Mouse (Mus musculus) Patski (cell line): ENCODE results near the gene Diras2. TPM values are rescaled to one million over a fixed set of nuclear protein-coding genes. Genes with fewer than 3 reads are reported as not detected.
"Not testable (repeated sequence)": the region's sequence is repeated elsewhere in the genome, so short reads cannot be mapped to it uniquely, and the experiment has no call there.

Source experiments
- ATAC-seq: fragments of 100-300 bp; one replicate; pipeline ENCODE4 v1.8.0; 2021
- CTCF ChIA-PET: fragments of 350-600 bp; sonication (Branson Sonifier 250); formaldehyde crosslinking; loops from one replicate; lab custom pipeline; 2022; ENCODE audit warnings: inconsistent platforms; lab: Charles Lee
- POLR2A ChIA-PET: fragments of 350-600 bp; sonication (Branson Sonifier 250); formaldehyde crosslinking; loops from one replicate; lab custom pipeline; 2022; ENCODE audit warnings: antibody characterized with exemption, inconsistent platforms; lab: Charles Lee
- DNase-seq: peaks from one replicate; pipeline ENCODE4 v3.0.0-alpha.2; 2011; ENCODE audit warnings: low read depth, low spot score
- H3K27me3 ChIP-seq: fragments of 371-371 bp; one replicate; pipeline ENCODE4 v1.5.1; 2021
- CTCF ChIP-seq: fragments of 100-300 bp; IDR thresholded peaks from one replicate; pipeline ENCODE4 v1.5.1; 2021
- in situ Hi-C: fragments of 300-500 bp; cut with MboI; formaldehyde crosslinking; loops from 3 replicates; pipeline ENCODE4 v1.11.1; 2018; ENCODE audit warnings: low pct_unique_long_range_greater_than_20kb, mixed read lengths
- polyA plus RNA-seq: library from polyadenylated mRNA; unstranded; gene quantifications from one replicate; pipeline ENCODE4 v1.2.3, GENCODE M21; 2021

Gene Diras2
- polyA plus RNA-seq, 1 experiment from 2014 or later: not detected

DNA sequence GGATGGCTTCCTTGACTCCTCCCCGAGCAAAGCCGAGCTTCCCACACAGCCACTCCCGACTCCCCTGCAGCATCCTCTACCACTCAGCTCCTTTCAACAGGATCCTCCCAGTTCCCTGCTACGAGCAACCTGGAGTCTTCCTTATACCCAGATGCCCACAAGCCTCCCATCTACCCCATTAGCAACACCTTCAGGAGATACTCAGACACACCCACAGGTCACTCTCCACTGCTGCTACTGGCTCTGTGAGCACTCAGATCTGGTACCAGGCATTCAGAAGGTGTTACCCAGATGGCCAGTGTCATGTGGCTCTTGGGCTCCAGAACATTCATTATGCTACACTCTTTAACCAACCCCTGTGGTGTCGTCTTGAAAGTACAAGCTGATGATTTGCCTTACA, 11.7 kb downstream of the Diras2 start:
- peaks cover 6% of the 10 kb centered on the region for H3K27me3 ChIP-seq
- TF ChIP-seq CTCF: no peak
- CTCF ChIA-PET: no interaction called here
- no peak for ATAC-seq
- in situ Hi-C loops: no loop called here
- no peak for DNase-seq
- POLR2A ChIA-PET: no interaction called here

DNA sequence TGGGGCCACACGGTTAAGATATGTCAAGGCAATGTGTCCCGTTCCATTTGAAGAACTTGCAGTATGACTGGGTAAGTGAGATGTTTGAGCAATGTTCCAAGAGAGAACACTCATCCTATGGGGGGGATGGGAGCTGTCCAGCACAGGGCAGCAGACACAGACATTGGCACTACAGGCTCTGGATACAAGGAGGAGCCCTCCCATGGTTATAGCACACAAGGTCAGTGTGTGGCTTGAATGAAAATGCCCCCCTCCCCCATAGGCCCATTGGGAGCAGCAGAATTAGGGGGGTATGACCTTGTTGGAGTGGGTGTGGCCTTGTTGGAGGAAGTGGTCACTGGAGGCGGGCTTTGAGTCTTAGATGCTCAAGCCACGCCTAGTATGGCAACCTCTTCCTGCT, 12.7 kb downstream of the Diras2 start:
- CTCF ChIA-PET: no interaction called here
- in situ Hi-C loops: no loop called here
- DNase-seq (no peak), ATAC-seq (no peak)
- no peak for TF ChIP-seq CTCF
- POLR2A ChIA-PET: no interaction called here
- H3K27me3 ChIP-seq: peaks cover 6% of the 10 kb centered on the region

DNA sequence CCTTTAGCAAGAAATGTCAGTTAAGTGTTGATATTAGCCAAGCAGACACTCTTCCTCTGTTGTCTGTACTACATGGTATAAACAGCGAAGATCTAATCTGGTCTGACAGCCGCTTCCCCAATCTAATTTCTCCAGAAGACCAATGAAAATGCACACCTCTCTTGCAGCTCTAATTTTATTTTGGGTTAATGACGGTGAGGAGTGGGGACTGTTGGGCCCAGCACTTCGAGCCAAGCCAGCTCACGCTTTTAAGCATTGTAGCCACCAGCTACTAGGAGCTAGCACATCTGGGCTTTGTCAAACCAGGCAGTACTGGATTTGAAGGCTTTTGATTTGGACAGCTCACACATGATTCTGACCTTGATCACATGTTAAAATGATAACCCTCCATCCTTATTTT, 14.1 kb downstream of the Diras2 start:
- in situ Hi-C loops: no loop called here
- DNase-seq (no peak), ATAC-seq (no peak)
- no peaks in the 10 kb centered on the region for H3K27me3 ChIP-seq
- CTCF ChIA-PET: interaction anchor here (1.3 kb wide), 2 partner anchors 17 to 242 kb away, joined by 3 read pairs; no protein-coding TSS in a partner anchor
- POLR2A ChIA-PET: no interaction called here
- TF ChIP-seq CTCF: no peak

DNA sequence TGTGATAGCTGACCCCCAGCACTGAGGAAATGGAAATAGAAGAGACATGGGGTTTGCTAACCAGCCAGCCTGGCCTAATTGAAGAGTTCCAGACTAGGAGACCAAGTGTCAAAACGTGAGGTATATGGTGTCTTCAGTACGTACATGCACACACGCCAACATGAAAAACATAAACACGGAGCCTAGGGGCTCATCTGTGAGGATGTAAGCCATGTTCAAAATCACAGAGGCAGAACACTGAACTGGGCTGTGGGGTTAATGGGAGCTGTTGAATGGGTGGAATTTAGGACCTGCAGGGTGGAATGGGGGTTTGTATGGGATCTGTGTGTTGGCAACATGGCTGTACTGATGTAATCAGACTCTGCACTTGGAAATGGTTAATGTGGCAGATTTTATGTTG, 14.5 kb downstream of the Diras2 start:
- no peak for ATAC-seq
- CTCF ChIA-PET: interaction anchor here (1.1 to 1.3 kb wide), 3 partner anchors 17 to 244 kb away, joined by 3 read pairs; no protein-coding TSS in a partner anchor
- H3K27me3 ChIP-seq: no peaks in the 10 kb centered on the region
- in situ Hi-C loops: no loop called here
- POLR2A ChIA-PET: no interaction called here
- TF ChIP-seq CTCF: no peak
- no peak for DNase-seq

DNA sequence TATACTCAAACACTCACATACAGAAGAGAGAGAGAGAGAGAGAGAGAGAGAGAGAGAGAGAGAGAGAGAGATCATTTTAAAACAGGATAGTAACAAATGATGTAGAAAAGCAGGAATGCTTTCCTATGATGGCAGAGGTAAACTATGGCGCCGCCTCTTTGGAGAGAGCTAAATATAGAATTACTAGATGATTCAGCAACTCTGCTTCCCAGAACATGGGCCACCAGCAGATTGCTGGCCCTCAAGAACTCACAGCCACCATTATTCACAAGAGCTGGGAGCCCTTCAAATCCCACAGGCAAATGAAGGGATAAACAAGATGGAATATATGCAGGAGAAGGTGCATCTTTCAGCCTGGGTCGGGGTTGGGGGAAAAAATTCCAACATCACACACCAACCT, 15.0 kb downstream of the Diras2 start:
- ATAC-seq: no peak
- ChIA-PET POLR2A (no interaction called here), CTCF (interaction anchor here (1.1 to 1.3 kb wide), 3 partner anchors 16 to 243 kb away, joined by 3 read pairs; no protein-coding TSS in a partner anchor)
- no peak for TF ChIP-seq CTCF
- no peaks in the 10 kb centered on the region for H3K27me3 ChIP-seq
- no peak for DNase-seq
- in situ Hi-C loops: no loop called here

DNA sequence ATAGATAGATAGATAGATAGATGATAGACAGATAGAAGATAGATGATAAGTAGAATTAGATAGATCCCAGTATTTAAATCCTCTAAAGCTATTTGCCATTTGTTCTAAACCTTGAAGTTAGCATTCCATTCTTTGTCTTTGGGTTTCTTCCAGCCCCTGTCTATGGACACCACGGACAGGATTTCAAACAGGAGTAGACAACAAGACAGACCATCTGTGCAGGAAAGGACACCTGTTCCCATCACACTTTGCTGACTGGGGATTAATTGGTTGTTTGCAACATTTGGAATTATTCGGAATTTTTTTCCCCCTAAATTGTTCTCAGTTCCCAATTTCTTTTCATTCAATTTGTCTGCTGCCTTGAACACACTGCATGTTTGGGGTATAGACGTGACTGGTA, 17.5 kb downstream of the Diras2 start:
- POLR2A ChIA-PET: no interaction called here
- no peak for DNase-seq
- no peaks in the 10 kb centered on the region for H3K27me3 ChIP-seq
- in situ Hi-C loops: no loop called here
- TF ChIP-seq CTCF: no peak
- ATAC-seq: no peak
- CTCF ChIA-PET: no interaction called here

DNA sequence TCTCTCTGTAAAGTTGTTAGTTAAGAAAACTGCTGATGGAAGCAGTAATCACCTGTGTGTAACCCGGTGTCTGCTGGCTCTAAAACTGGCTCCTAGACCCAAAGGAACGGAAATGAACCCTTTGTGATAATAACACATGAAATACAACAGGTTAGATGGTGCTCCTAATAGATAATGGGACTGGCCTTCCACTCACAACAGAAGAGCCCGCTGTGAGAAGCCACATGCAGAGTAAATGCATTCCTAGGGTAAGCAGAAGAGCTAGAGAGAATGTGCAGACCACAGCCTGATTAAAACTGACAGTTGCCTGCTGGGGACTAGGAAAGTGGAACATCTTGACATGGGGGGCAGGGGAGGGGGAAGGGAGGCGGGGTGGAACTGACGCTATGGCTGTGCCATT, 18.7 kb downstream of the Diras2 start:
- no peaks in the 10 kb centered on the region for H3K27me3 ChIP-seq
- TF ChIP-seq CTCF: no peak
- in situ Hi-C loops: no loop called here
- ChIA-PET POLR2A (interaction anchor here (0.6 kb wide), 1 partner anchor 10 kb away, joined by 3 read pairs; no protein-coding TSS in a partner anchor), CTCF (no interaction called here)
- ATAC-seq (no peak), DNase-seq (no peak)

DNA sequence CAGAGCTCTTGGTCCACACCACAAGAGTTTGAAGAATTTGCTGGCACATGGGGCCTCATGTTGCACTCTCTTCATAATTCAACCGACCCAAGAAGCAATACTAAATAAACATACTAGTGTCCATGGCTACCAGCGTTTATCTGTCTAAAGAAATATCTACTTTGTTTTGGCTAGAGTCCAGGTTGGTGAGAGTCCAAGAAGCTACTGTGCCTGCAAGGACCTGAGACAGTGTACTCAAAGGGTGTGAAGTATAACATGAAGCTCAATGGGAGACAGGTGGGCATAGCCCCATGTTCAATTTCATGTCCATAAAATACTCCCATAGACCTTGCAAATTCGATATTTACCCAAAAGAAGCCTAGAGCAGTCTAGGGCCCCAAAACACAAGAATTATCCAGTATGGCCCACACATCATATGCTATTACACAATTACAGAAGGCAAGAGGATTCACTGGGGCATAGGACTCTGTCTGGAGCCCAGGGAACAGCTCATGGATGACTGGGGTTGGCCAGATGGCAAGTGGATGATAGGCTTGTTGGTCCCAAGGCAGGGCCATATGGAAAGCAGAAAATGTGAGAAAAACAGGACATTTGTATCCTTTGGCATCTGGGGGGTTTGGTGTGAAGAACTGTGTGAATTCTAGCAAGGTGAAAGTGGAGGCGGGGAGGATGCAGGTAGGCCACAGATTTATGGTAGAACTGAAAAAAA, 20.8 kb downstream of the Diras2 start:
- no peak for DNase-seq
- TF ChIP-seq CTCF: no peak
- POLR2A ChIA-PET: no interaction called here
- no peaks in the 10 kb centered on the region for H3K27me3 ChIP-seq
- ATAC-seq: no peak
- CTCF ChIA-PET: interaction anchor here (1.6 kb wide), 1 partner anchor 23 kb away, joined by 3 read pairs; no protein-coding TSS in a partner anchor
- in situ Hi-C loops: no loop called here

DNA sequence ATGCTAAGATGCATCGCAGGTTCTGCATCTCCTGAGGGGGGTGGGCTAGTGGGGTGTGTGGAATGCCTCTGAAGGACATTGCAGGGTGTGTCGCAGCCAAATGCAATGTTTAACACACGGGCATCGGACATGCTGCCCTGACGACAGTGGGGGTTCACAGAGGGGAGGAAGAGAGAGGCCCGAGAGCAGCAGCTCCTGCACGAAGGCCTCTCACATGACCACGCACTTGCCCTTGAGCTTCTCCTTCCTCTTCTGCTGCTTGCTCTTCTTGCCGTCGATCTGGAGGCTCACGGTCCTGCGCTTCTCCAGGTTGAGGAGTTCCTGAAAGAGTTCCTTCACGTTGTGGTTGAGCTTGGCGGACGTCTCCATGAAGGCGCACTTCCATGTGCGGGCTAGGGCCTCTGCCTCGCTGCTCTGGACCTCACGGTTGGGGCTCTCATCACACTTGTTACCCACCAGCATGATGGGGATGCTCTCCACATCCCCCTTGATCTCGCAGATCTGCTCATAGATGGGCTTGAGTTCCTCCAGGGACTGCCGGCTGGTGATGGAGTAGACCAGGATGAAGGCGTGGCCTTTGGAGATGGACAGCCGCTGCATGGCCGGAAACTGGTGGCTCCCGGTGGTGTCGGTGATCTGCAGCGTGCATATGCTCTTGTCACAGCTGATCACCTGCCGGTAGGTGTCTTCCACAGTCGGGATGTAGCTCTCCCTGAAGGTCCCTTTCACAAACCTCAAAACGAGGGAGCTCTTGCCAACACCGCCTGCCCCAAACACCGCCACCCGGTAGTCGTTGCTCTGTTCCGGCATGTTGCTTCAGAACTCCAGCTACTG, 23.4 kb downstream of the Diras2 start:
- ChIA-PET POLR2A (no interaction called here), CTCF (no interaction called here)
- no peak for TF ChIP-seq CTCF
- in situ Hi-C loops: no loop called here
- H3K27me3 ChIP-seq: peaks cover 3% of the 10 kb centered on the region
- ATAC-seq (no peak), DNase-seq (no peak)

DNA sequence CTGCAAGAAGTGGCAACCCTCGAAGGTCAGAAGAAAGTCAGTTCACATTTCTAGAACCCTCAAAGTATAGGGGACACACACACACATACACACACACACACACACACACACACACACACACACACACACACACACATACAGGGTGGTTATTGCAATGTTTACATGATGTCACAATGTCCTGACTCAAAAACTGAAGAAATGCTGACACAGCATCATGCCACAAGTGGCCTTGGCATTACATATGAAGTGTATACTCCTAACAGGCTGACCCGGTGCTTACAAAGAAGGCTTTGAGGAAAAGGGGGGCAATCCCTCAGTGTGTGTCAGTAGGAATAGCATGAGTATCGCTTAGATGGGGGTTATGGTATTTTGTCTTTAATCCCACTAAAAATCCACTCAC, 24.3 kb downstream of the Diras2 start:
- POLR2A ChIA-PET, in situ Hi-C loops: not testable (repeated sequence)

DNA sequence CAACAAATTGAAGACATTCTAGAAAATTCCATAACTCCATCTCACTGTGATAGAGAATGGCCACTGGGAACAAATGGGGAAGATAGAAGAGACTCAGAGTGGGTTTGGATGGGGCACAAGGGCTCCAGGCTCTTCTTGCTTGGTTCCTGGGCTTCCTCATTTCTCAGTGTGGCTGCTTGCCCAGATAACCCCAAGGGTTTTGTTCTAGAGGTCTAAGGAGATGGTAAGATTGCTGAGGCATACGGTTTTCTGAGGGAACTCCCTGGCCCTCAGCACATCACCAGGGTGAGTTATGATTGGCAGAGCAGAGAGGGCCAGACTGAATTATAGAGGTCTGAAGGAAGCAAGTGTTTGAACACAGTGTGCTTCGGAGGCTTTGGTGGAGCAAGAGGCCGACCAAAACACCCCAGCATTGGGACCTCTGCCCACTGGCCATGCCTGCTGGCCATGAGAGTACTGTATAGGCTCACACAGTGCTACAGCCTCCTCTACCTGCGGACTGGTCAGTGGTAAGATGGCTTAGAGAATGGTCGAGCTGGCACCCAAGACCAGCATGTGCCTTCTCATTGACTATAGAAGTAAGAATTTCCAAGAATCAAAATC, 25.3 kb downstream of the Diras2 start:
- H3K27me3 ChIP-seq, in situ Hi-C loops, DNase-seq, ATAC-seq, POLR2A ChIA-PET, CTCF ChIA-PET: not testable (repeated sequence)

More for the DNA sequence above, 24.3 kb downstream of the Diras2 start:
- ATAC-seq, CTCF ChIA-PET, DNase-seq, H3K27me3 ChIP-seq: not testable (repeated sequence)
